Mouse (Mus musculus) forebrain, embryonic 16.5 days (tissue): ENCODE data around the gene Eapp. TPM values are rescaled to one million over a fixed set of nuclear protein-coding genes. Genes with fewer than 3 reads are reported as not detected.

ENCODE experiments used
- microRNA counts: library from miRNA; unstranded; fragments of <30 nt; microRNA quantifications from one replicate; lab custom pipeline; 2016
- microRNA-seq: library from miRNA; unstranded; fragments of <30 nt; microRNA quantifications from one replicate; pipeline ENCODE4, GENCODE M21; 2017
- polyA plus RNA-seq: library from polyadenylated mRNA; unstranded; fragments of >200 nt; fragmentation: Nextera tagmentation; extraction: Ambion mirVana; gene quantifications from 2 replicates; pipeline ENCODE4 v1.2.1, GENCODE M21; 2015

Gene Eapp
- polyA plus RNA-seq, 1 experiment from 2014 or later = 80.3 TPM

MicroRNAs encoded within 50 kb of the gene (microRNA counts, 519-probe panel; counts per million panel counts)
- not detected for microRNA mmu-miR-1892 (lab: Ali Mortazavi, UCI)

Small RNA genes within 50 kb of the gene (microRNA-seq; reads per million reads assigned to microRNA genes)
- not detected for gene Mir1892

Other genes with a start within 250 kb of the Eapp start
- gene Sptssa, start 39.3 kb downstream of the Eapp start, polyA plus RNA-seq = 169 and 183 TPM in 2 replicates
- gene Snx6, start 99.8 kb upstream of the Eapp start, polyA plus RNA-seq = 147 and 168 TPM in 2 replicates
- gene Cfl2, start 167.0 kb upstream of the Eapp start, polyA plus RNA-seq = 327 and 356 TPM in 2 replicates